Mouse (Mus musculus) left cerebral cortex, adult 18-20 months (tissue): ENCODE results near the gene Pid1. TPM values are rescaled to one million over a fixed set of nuclear protein-coding genes. Genes with fewer than 3 reads are reported as not detected.

Source experiments
- DNase-seq, 2 experiments: peaks; one replicate each; pipeline ENCODE4 v3.0.0; 2021 to 2022; ENCODE audit warnings: low spot score in 2 of 2, mixed read lengths in 1 of 2
- microRNA-seq, 2 experiments: library from miRNA; unstranded; fragments of <30 nt; microRNA quantifications; one replicate each; pipeline ENCODE4 v1.2.0; 2021
- total RNA-seq, 2 experiments: library from RNA; stranded (reverse); gene quantifications; 2 replicates each; pipeline ENCODE4 v1.2.3; 2021

Pid1 gene
- total RNA-seq, 2 experiments from 2014 or later, result 38.7 to 42.8 TPM

GRCm38 (mm10) chr1:84085361-84085760, 278.6 kb downstream of the Pid1 start:
- DNase-seq, result peak in 1 of 2 experiments; percentile 4

- no peak for DNase-seq
These were observed 284.4 kb downstream of the Pid1 start for GRCm38 (mm10) chr1:84079566-84079965.

GRCm38 (mm10) chr1:84077023-84077422, 287.0 kb downstream of the Pid1 start:
- DNase-seq, result no peak

GRCm38 (mm10) chr1:84056884-84057630, 306.9 kb downstream of the Pid1 start:
- DNase-seq, result no peak

GRCm38 (mm10) chr1:84056306-84056705, 307.7 kb downstream of the Pid1 start:
- no peak for DNase-seq

GRCm38 (mm10) chr1:84025746-84026145, 338.2 kb downstream of the Pid1 start:
- DNase-seq, result no peak

- no peak for DNase-seq
These were observed 351.1 kb downstream of the Pid1 start for GRCm38 (mm10) chr1:84012871-84013375.

GRCm38 (mm10) chr1:84002630-84003029, 361.4 kb downstream of the Pid1 start:
- no peak for DNase-seq

Small RNAs within 50 kb of the gene (microRNA-seq; reads per million reads assigned to microRNA genes)
- gene Mir6353, result 0 reads per million in 2 experiments
